Mouse (Mus musculus): ENCODE results near the gene Gm8764.

- TF ChIP-seq GATA1 (IDR thresholded peaks at IDR 0.05; ENCODE audit: borderline replicate concordance, low read length) (no peak), FLI1 (IDR thresholded peaks at IDR 0.05; ENCODE audit: low read length) (no peak)
Measured at GRCm38 (mm10) chr10:104110044-104110443, 49.8 kb upstream of the Gm8764 start.

All from megakaryocyte, embryonic 14.5 days (primary cell).